Mouse (Mus musculus): ENCODE data around the gene Phldb2. TPM values are rescaled to one million over a fixed set of nuclear protein-coding genes. Genes with fewer than 3 reads are reported as not detected.

Gene Phldb2
- total RNA-seq (2023), result not detected

GRCm38 (mm10) chr16:45953394-45953793, at the start of gene Phldb2:
Gene Phldb2, minus strand, starts transcription at chr16:45953598.

GRCm38 (mm10) chr16:45742615-45743476, 210.6 kb downstream of the Phldb2 start, which contains the start of gene Abhd10:
Gene Abhd10, minus strand, starts transcription at chr16:45742955.

GRCm38 (mm10) chr16:45724061-45724741, 229.2 kb downstream of the Phldb2 start, which contains the start of gene Tagln3:
Gene Tagln3, minus strand, starts transcription at chr16:45724608.

Other genes with a start within 250 kb of the Phldb2 start
- under 1 TPM in 1 of 2 experiments, not detected in 1; 0.39 TPM for gene Tagln3, start 229.0 kb downstream of the Phldb2 start, total RNA-seq (2023)
- 10 to 100 TPM; 14.5 to 18.6 TPM for gene Abhd10, start 210.6 kb downstream of the Phldb2 start, total RNA-seq (2023)
- 1 to 10 TPM in 1 of 2 experiments, under 1 TPM in 1; 1.00 to 1.3 TPM for gene Plcxd2, start 56.6 kb upstream of the Phldb2 start, total RNA-seq (2023)
- 1 to 10 TPM in 1 of 2 experiments, under 1 TPM in 1; 0.39 to 1.0 TPM for gene Cd96, start 166.7 kb upstream of the Phldb2 start, total RNA-seq (2023)
- gene Gm4737, start 201.5 kb upstream of the Phldb2 start, total RNA-seq (2023), result 1 to 10 TPM; 4.2 to 7.7 TPM